Mouse (Mus musculus): ENCODE measurements around the gene Dync1h1.
A peak's percentile ranks its signal among the peaks of the same experiment; 100 is the strongest.
"Not testable (repeated sequence)": the region's sequence is repeated elsewhere in the genome, so short reads cannot be mapped to it uniquely, and the experiment has no call there.

Gene Dync1h1

GRCm38 (mm10) chr12:110696975-110697400, 95.7 kb downstream of the Dync1h1 start:
- DNase-seq = peak; percentile 30

DNA sequence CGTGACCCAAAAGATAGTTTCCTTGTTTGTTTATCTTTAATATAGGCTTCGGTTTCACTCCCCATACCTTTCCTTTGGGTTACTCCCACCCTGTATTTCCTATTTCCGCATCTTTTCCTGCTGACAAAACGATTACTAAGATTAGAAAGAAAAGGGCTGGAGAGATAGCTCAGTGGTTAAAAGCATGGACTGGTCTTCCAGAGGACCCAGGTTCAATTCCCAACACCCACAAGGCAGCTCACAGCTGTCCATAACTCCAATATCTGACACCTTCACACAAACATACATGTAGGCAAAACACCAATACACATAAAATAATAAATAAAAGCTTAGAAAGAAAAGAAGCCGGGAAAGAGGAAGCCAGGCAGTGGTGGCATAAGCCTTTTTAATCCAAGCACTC, 96.2 kb downstream of the Dync1h1 start:
- DNase-seq = no peak

- DNase-seq = no peak
These were observed 96.8 kb downstream of the Dync1h1 start for GRCm38 (mm10) chr12:110698080-110698479.

DNA sequence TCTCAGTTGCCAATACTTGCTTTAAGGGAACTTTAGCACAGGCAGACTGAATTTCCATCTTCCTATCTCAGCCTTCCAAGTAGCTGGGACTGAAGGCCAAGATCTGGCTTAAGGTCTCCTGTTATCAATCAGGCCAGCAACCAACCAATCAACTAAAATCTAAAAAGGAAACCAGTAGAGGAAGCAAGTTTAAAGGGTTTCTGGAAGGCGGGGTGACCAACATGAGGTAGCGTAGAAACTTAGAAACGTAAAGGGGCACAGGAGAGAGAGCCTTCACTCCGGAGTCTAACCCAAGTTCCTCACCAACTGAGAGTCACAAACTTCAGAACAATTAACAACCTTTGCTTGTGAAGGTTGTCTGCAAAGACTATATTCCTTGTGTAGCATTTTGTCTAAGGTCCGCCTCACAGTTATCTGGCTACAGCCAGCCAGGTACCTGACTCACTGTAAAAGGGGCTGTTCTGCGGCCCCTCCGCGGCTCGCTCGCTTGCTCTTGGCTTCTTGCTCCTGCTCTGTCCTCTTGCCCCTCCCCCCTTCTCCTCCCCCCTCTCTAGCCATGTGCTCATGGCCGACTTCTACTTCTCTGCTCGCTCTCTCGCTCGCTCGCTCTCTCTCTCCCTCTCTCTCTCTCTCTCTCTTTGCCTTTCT, 97.4 kb downstream of the Dync1h1 start:
- DNase-seq = no peak

- no peak for DNase-seq
These were observed 97.9 kb downstream of the Dync1h1 start for GRCm38 (mm10) chr12:110699171-110699547.

GRCm38 (mm10) chr12:110700730-110701129, 99.5 kb downstream of the Dync1h1 start:
- no peak for DNase-seq

DNA sequence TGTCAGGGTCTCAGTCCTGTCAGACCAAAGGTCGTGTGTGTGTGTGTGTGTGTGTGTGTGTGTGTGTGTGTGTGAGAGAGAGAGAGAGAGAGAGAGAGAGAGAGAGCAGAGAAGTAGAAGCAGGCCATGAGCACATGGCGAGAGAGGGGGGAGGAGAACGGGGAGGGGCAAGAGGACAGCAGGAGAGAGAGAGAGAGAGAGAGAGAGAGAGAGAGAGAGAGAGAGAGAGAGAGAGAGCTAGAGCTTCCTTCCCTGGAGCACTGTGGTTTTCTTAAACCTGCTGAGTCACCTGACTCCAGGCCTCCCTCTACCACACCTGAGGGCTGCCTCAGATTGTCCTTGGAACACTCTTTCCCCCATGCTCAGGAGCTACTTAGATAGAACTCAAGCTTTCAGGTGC, 100.1 kb downstream of the Dync1h1 start:
- not testable (repeated sequence) for DNase-seq

GRCm38 (mm10) chr12:110702556-110702955, 101.3 kb downstream of the Dync1h1 start, which contains the start of gene Hsp90aa1:
TSS of gene Hsp90aa1 (minus strand) at chr12:110702728.
- no peak for DNase-seq

GRCm38 (mm10) chr12:110703008-110703471, 101.8 kb downstream of the Dync1h1 start:
- peak; percentile 81 for DNase-seq

GRCm38 (mm10) chr12:110703682-110704081, 102.4 kb downstream of the Dync1h1 start:
- DNase-seq = no peak

DNA sequence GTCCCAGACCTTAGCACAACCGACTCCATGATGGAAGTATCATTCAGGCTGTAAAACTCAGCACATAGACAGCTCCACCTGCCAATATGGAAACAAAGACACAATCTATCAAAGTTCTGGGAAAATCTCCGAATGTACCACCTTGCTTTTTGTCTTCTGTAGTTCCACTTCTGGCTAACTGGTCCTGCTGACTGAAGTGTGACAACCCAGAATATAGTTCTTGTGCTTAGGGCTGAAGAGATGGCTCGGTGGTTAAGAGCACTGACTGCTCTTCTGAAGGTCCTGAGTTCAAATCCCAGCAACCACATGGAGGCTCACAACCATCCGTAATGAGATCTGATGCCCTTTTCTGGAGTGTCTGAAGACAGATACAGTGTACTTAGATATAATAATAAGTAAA, 104.2 kb downstream of the Dync1h1 start:
- DNase-seq = not testable (repeated sequence)

DNA sequence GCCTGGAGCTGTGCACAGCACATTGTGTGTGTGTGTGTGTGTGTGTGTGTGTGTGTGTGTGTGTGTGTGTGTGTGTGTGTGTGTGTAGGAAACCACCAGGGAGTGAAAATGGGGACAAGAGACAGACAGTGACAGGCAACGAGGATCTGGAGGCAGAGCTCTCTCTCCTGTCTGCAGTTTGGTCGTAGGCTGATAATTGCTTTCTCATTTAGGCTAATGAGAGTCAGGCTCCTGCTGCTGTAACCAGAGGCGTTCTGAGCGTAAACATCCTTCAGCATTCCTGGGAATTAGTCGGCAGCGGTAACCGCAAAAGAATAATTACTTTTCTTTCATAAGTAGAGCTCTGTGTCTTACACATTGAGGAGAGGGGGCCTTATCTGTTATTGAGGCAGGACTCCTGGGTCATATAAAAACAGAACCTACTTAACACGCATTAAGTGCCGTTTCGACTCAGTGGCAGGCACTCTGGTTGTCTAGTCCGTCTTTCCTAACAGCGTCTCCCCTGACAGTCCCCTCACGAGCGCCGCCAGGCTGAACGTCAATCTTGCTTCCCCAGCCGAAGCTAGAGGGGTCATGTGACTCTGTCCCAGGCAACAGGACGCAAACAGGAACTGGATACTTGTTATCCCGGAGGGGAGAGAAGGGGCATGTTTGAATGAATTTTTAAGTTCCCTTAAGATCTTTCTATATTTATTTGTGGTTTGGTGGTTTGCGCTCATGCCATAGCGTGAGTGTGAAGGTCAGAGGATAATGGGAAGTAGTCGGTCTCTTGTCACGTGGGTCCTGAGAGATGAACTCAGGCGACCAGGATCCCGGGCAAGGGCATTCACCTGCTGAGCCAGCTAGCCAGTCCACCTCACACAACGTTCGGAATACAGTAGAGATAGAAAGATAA, 105.3 kb downstream of the Dync1h1 start:
- peak; percentile 34 for DNase-seq

DNA sequence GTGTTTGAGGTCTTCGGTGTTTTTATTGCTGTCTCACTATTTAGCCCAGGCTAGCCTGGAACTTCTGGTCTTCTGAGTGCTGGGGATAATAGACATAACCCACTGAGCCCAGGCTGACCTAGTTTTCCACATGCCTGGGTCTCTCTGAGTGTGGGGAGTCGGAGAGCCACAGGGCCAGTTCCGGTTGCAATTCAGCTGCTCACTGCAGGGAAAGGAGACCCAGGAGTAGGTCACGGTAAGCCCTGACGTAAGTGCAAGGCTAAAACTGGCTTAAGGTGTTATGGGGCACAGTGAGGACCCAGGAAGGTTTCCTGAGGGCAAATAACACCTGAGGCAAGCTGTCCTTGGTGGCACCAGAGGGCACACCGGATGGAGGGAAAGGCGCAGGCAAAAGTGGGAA, 106.2 kb downstream of the Dync1h1 start:
- DNase-seq = no peak

DNA sequence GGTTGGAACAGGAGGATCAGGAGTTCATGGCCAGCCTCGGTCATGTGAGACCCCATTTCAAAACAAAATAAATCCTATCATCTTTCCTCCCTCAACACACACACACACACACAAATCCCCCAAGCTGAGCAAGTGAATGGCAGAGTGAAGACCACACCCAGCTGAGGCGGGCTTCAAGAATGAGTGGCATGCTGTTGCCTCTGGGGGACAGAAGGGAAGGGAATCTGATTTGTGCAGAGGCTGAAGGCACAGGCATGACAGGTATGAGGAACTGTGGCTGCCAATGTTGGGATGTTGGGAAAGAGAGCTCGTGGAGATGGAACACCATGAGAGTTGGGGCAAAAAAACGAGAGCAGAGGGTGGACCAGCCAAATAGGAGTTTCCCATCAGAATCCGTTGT, 110.0 kb downstream of the Dync1h1 start:
- DNase-seq = no peak

DNA sequence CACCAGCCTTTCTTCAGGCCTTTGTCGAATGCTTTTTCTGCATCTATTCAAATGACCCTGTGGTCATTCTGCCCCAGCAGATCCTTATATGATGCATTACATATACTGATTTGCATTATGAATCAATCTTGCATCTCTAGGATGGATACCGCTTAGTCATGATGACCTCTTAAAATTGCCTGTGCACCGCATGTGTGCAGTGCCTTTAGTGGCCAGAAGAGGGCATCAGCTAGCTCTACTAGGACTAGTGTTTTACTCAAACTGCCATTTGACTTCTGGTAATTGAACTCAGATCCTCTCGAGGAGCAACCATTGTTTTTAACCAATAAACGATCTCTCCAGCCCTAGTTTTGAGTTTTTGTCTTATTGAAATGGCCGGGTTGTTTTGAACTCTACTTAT, 112.5 kb downstream of the Dync1h1 start:
- DNase-seq = no peak

DNA sequence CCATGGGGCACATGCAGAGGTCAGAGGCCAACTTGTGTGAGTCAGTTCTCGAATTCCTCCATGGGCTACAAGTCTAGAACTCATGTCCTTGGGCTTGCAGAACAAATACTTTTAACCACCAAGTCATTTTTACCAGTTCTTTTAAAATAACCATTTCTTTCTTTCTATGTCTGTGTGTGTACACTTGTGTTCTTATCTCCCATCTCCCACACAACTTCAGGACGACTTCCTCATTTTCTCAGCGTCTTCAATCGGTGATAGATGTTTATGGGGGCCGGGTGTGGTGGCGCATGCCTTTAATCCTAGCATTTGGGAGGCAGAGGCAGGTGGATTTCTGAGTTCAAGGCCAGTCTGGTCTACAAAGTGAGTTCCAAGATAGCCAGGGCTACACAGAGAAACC, 113.0 kb downstream of the Dync1h1 start:
- no peak for DNase-seq

GRCm38 (mm10) chr12:110716004-110716403, 114.8 kb downstream of the Dync1h1 start:
- no peak for DNase-seq
